Mouse (Mus musculus): ENCODE data around the gene Gm6993.

DNA sequence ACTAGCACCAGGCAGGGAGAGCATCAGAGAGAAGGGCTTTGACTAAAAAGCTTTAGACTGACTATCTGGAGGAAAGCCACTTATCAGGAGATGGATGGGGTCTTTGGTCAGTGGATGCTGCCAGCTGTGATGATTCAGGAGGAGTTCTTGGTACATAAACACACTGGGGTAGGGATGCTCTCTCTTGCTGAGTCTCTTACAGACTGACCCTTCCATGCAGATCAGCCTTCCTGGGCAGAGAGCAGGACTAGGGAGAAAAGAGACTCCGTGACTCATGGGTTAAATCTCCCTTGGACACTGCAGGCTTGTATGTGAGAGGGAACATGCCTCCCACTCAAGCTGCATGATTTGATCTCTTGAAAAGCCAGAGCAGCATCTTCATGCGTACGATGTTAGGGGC lies 5.6 kb downstream of the Gm6993 start:
- TF ChIP-seq CTCF (IDR thresholded peaks at IDR 0.05; ENCODE audit: low read depth) = no peak
- TF ChIP-seq EP300 (optimal IDR thresholded peaks at IDR 0.05) = no peak
